Mouse (Mus musculus): ENCODE results near the gene Tmem81. TPM values are rescaled to one million over a fixed set of nuclear protein-coding genes. Genes with fewer than 3 reads are reported as not detected.

The Tmem81 gene
- total RNA-seq, 2 experiments from 2014 or later: 1.8 to 3.6 TPM

DNA sequence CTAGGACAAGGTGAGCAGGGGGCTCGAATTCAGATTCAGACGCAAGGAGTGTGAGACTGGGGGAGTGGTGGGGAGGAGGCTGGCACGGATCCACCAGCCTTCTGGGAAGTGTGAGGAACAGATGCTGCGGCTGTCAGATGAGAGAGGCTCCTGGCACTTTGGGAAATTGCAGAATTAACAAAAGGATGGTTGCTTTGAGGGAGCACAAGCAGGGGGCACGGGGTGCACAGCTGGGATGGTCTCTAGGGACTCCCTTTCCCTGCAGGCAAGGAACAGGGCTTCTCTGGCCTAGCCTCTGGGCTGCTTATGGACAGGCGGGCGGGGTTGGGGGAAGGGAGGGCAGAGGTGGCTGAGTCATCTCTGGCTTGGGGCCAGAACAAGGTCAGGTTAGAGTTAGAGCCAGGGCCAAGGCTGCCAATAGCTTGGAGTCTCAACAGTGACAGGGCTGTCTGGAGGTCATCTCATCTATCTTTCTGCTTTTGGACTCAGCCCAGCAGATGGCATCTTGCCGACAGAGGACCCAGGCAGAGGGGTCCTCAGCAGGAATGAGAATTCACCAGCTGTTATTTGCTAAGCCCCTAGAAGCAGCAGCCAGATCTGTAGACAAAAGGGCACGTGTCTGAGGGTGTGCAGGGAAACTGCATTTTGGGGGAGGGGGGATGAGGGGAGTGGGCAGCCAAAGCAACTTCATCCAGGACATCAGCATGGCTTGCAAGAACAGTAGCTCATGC lies 52.0 kb downstream of the Tmem81 start:
- no peak for ATAC-seq (replicated peaks; ENCODE audit: poor library complexity, severe bottlenecking)

Other genes with a start within 250 kb of the Tmem81 start
- gene Klhdc8a, start 207.6 kb upstream of the Tmem81 start, total RNA-seq (2014; fragmentation: Nextera tagmentation): not detected in 2 replicates
- not detected in 2 replicates for gene Klhdc8a, start 207.6 kb upstream of the Tmem81 start, total RNA-seq (2017)
- 37.2 and 40.4 TPM in 2 replicates for gene Nuak2, start 190.1 kb upstream of the Tmem81 start, total RNA-seq (2014; fragmentation: Nextera tagmentation)
- gene Nuak2, start 190.1 kb upstream of the Tmem81 start, total RNA-seq (2017): 19.3 and 21.7 TPM in 2 replicates
- gene Tmcc2, start 114.9 kb upstream of the Tmem81 start, total RNA-seq (2014; fragmentation: Nextera tagmentation): 1.5 and 6.2 TPM in 2 replicates
- 3.7 and 4.2 TPM in 2 replicates for gene Tmcc2, start 114.9 kb upstream of the Tmem81 start, total RNA-seq (2017)
- gene Dstyk, start 88.7 kb upstream of the Tmem81 start, total RNA-seq (2014; fragmentation: Nextera tagmentation): 16.4 and 19.2 TPM in 2 replicates
- gene Dstyk, start 88.7 kb upstream of the Tmem81 start, total RNA-seq (2017): 18.1 and 43.1 TPM in 2 replicates
- 61.6 and 73.4 TPM in 2 replicates for gene Rbbp5, start 28.9 kb upstream of the Tmem81 start, total RNA-seq (2014; fragmentation: Nextera tagmentation)
- 52.7 and 57.8 TPM in 2 replicates for gene Rbbp5, start 28.9 kb upstream of the Tmem81 start, total RNA-seq (2017)
- gene Cntn2, start 37.0 kb downstream of the Tmem81 start, total RNA-seq (2014; fragmentation: Nextera tagmentation): not detected in 2 replicates
- gene Cntn2, start 37.0 kb downstream of the Tmem81 start, total RNA-seq (2017): not detected in 2 replicates
- gene Nfasc, start 235.6 kb downstream of the Tmem81 start, total RNA-seq (2014; fragmentation: Nextera tagmentation): not detected in 2 replicates
- gene Nfasc, start 235.6 kb downstream of the Tmem81 start, total RNA-seq (2017): not detected in 2 replicates